In genomic region chr1:93832754-93833360, GRCm38 (mm10) we compare ENCODE assay signal across 15 mouse cellular contexts. TPM values are rescaled to one million over a fixed set of nuclear protein-coding genes. Genes with fewer than 3 reads are reported as not detected.
DNase-seq lines count a peak whose midpoint lies in the region; ATAC-seq and TF ChIP-seq lines count a peak whose summit lies in the region.
"Not testable (repeated sequence)": the region's sequence is repeated elsewhere in the genome, so short reads cannot be mapped to it uniquely, and the experiment has no call there.
"Had no signal": no experiment of that assay in that cellular context is flagged by ENCODE, and none has a peak within 500 bp of the region (broad histone marks: within the 10 kb centered on the region; RNA-seq: fewer than 3 reads in every experiment).

No protein-coding gene starts in this region.

- in situ Hi-C loops in Patski (cut with MboI; ENCODE audit: low pct_unique_long_range_greater_than_20kb): loop anchor here (10.0 kb wide), 1 partner anchor 242 kb away; no protein-coding TSS in a partner anchor

- 34% methylated on average over 4 of the region's 4 CpGs for WGBS in cerebellum, adult 2 months
- WGBS in forebrain, postnatal 0 days: 80% methylated on average over 2 of the region's 4 CpGs
- 58% methylated on average over 3 of the region's 4 CpGs for WGBS in kidney, adult 2 months
- WGBS in liver, postnatal 0 days (ENCODE audit: insufficient replicate concordance): 52% methylated on average over 2 of the region's 4 CpGs

- not testable (repeated sequence) for H3K27ac ChIP-seq in cerebellum, adult 2 months (ENCODE audit: insufficient read depth, low read length); forebrain, postnatal 0 days (ENCODE audit: low read depth, low read length); kidney, adult 2 months (ENCODE audit: insufficient read depth, low read depth, low read length); liver, postnatal 0 days (ENCODE audit: low read depth)

- ATAC-seq in Patski; liver, postnatal 0 days: not testable (repeated sequence)
- 0 out of 2 replicates have a peak, but pooled peaks have one; percentile 25 for ATAC-seq in forebrain, postnatal 0 days
- ATAC-seq in hematopoietic stem cell, adult 5-6 weeks (replicated peaks in 1 of 2; ENCODE audit: insufficient read depth in 1 of 2, low FRiP score in 2 of 2, low TSS enrichment in 1 of 2, low read depth in 1 of 2, poor library complexity in 2 of 2, severe bottlenecking in 2 of 2): peak; percentile 81 to 90

- not testable (repeated sequence) for TF ChIP-seq POLR2A in cerebellum, adult 2 months (IDR thresholded peaks at IDR 0.05; ENCODE audit: borderline replicate concordance, insufficient read depth, low read length); kidney, adult 2 months (IDR thresholded peaks at IDR 0.05; ENCODE audit: low read depth, low read length)

- not testable (repeated sequence) for H3K36me3 ChIP-seq in forebrain, postnatal 0 days (ENCODE audit: insufficient read depth); kidney, adult 2 months (ENCODE audit: control insufficient read depth, insufficient read depth, low read length); liver, postnatal 0 days (replicated peaks; ENCODE audit: insufficient read depth, low read length)

- peak; percentile 44 for TF ChIP-seq CTCF in Patski (IDR thresholded peaks at IDR 0.05)
- TF ChIP-seq CTCF in cerebellum, adult 2 months (IDR thresholded peaks at IDR 0.05; ENCODE audit: borderline replicate concordance, insufficient read depth, low read depth, low read length): peak; percentile 14; the same call in 1 of the 2 replicates
- peak; percentile 15; the same call in 1 of the 2 replicates for TF ChIP-seq CTCF in forebrain, postnatal 0 days (IDR thresholded peaks at IDR 0.05; ENCODE audit: low read depth)
- TF ChIP-seq CTCF in kidney, adult 2 months (conservative IDR thresholded peaks at IDR 0.05; ENCODE audit: insufficient read depth, insufficient read length, low read depth, low read length): 0 out of 2 replicates have a peak, but pooled peaks have one; percentile 13
- peak; percentile 43 for TF ChIP-seq CTCF in liver, postnatal 0 days (IDR thresholded peaks at IDR 0.05; ENCODE audit: low read depth)

- H3K4me2 ChIP-seq in forebrain, postnatal 0 days (ENCODE audit: low read depth); liver, postnatal 0 days (ENCODE audit: low read depth, low read length): not testable (repeated sequence)

- CTCF ChIA-PET in Patski (lab: Charles Lee): interaction anchor here (1.0 to 1.3 kb wide), 3 partner anchors 12 to 246 kb away, joined by 3 to 4 read pairs (median 3); no protein-coding TSS in a partner anchor

- H3K9me3 ChIP-seq in forebrain, postnatal 0 days (ENCODE audit: low read length); liver, postnatal 0 days (ENCODE audit: low read length): not testable (repeated sequence)

- H3K9ac ChIP-seq in forebrain, postnatal 0 days; liver, postnatal 0 days (replicated peaks): not testable (repeated sequence)

- POLR2A ChIA-PET in Patski (lab: Charles Lee): not testable (repeated sequence)

- not testable (repeated sequence) for TF ChIP-seq EP300 in liver, postnatal 0 days (IDR thresholded peaks at IDR 0.05; ENCODE audit: low read depth)

- DNase-seq in A20 (ENCODE audit: low read depth, low spot score): peak; percentile 31
- DNase-seq in Patski (ENCODE audit: low read depth, low spot score); cerebellum, adult 2 months; forebrain, postnatal 0 days; kidney, adult 2 months; liver, postnatal 0 days: not testable (repeated sequence)
- peak; percentile 28 for DNase-seq in naive thymus-derived CD4-positive, alpha-beta T cell, adult 2 months (ENCODE audit: low read depth)

- H3K4me1 ChIP-seq in cerebellum, adult 2 months (ENCODE audit: control insufficient read depth, insufficient read depth, low read length); forebrain, postnatal 0 days (ENCODE audit: insufficient read depth); kidney, adult 2 months (ENCODE audit: control insufficient read depth, insufficient read depth, low read length); liver, postnatal 0 days (ENCODE audit: insufficient read depth): not testable (repeated sequence)

- H3K27me3 ChIP-seq in Patski; cerebellum, adult 2 months (ENCODE audit: control insufficient read depth, insufficient read depth, low read length); forebrain, postnatal 0 days (ENCODE audit: insufficient read depth, low read length); kidney, adult 2 months (replicated peaks; ENCODE audit: control insufficient read depth, insufficient read depth, low read length); liver, postnatal 0 days (ENCODE audit: insufficient read depth, low read length): not testable (repeated sequence)

- H3K4me3 ChIP-seq in cerebellum, adult 2 months (replicated peaks; ENCODE audit: insufficient read depth, low read depth, low read length); forebrain, postnatal 0 days (ENCODE audit: low read depth, low read length); kidney, adult 2 months (ENCODE audit: insufficient read depth, low read depth, low read length); liver, postnatal 0 days (ENCODE audit: low read depth, low read length): not testable (repeated sequence)

RNA-seq across cellular contexts. Expression of gene D2hgdh, which starts 8.1 kb away (rescaled TPM):
- polyA plus RNA-seq in Patski (2021): 34.9 TPM
- polyA plus RNA-seq in cerebellum, adult 2 months (2012; rRNA removed): 16.7 and 18.2 TPM in 2 replicates
- 13.4 and 13.5 TPM in 2 replicates for total RNA-seq in forebrain, postnatal 0 days (2014; rRNA removed)
- polyA plus RNA-seq in forebrain, postnatal 0 days (2015; fragmentation: Nextera tagmentation; extraction: Ambion mirVana): 7.4 and 11.2 TPM in 2 replicates
- 29.5 and 33.8 TPM in 2 replicates for total RNA-seq in hematopoietic stem cell, adult 5-6 weeks (2017)
- polyA plus RNA-seq in kidney, adult 2 months (2012; rRNA removed): 39.4 and 44.1 TPM in 2 replicates
- polyA plus RNA-seq in liver, postnatal 0 days (2015; fragmentation: Nextera tagmentation; extraction: Ambion mirVana): 4.3 and 5.7 TPM in 2 replicates

RNA-seq across cellular contexts. Expression of gene Gal3st2, which starts 28.2 kb away (rescaled TPM):
- polyA plus RNA-seq in Patski (2021): not detected
- polyA plus RNA-seq in cerebellum, adult 2 months (2012; rRNA removed): not detected in 2 replicates
- 0.23 TPM in 1 of 2 replicates, not detected in the other for total RNA-seq in forebrain, postnatal 0 days (2014; rRNA removed)
- not detected in 2 replicates for polyA plus RNA-seq in forebrain, postnatal 0 days (2015; fragmentation: Nextera tagmentation; extraction: Ambion mirVana)
- not detected in 2 replicates for total RNA-seq in hematopoietic stem cell, adult 5-6 weeks (2017)
- polyA plus RNA-seq in kidney, adult 2 months (2012; rRNA removed): 0.08 and 0.19 TPM in 2 replicates
- 0.06 TPM in 1 of 2 replicates, not detected in the other for polyA plus RNA-seq in liver, postnatal 0 days (2015; fragmentation: Nextera tagmentation; extraction: Ambion mirVana)
- total RNA-seq: gastrocnemius, adult 8-10 months; layer of hippocampus, postnatal 25 days had no signal
- polyA plus RNA-seq: cortical plate, adult 2 months; embryonic facial prominence, embryonic 13.5 days; forebrain, embryonic 15.5 days; liver, adult 2 months; midbrain, embryonic 12.5 days had no signal

RNA-seq across cellular contexts. Expression of gene Ing5, which starts 29.1 kb away (rescaled TPM):
- polyA plus RNA-seq in Patski (2021): 10.4 TPM
- polyA plus RNA-seq in cerebellum, adult 2 months (2012; rRNA removed): 7.5 TPM in 2 replicates
- 9.3 and 12.9 TPM in 2 replicates for total RNA-seq in forebrain, postnatal 0 days (2014; rRNA removed)
- 4.4 and 5.4 TPM in 2 replicates for polyA plus RNA-seq in forebrain, postnatal 0 days (2015; fragmentation: Nextera tagmentation; extraction: Ambion mirVana)
- total RNA-seq in hematopoietic stem cell, adult 5-6 weeks (2017): 37.6 and 48.7 TPM in 2 replicates
- 6.0 and 6.4 TPM in 2 replicates for polyA plus RNA-seq in kidney, adult 2 months (2012; rRNA removed)
- polyA plus RNA-seq in liver, postnatal 0 days (2015; fragmentation: Nextera tagmentation; extraction: Ambion mirVana): 4.6 and 5.7 TPM in 2 replicates

RNA-seq across cellular contexts. Expression of gene Dtymk, which starts 31.1 kb away (rescaled TPM):
- polyA plus RNA-seq in Patski (2021): 86.4 TPM
- 96.5 and 100 TPM in 2 replicates for polyA plus RNA-seq in cerebellum, adult 2 months (2012; rRNA removed)
- 90.9 and 97.1 TPM in 2 replicates for total RNA-seq in forebrain, postnatal 0 days (2014; rRNA removed)
- polyA plus RNA-seq in forebrain, postnatal 0 days (2015; fragmentation: Nextera tagmentation; extraction: Ambion mirVana): 123 and 138 TPM in 2 replicates
- total RNA-seq in hematopoietic stem cell, adult 5-6 weeks (2017): 184 and 237 TPM in 2 replicates
- 34.7 and 36.7 TPM in 2 replicates for polyA plus RNA-seq in kidney, adult 2 months (2012; rRNA removed)
- 73.3 and 78.9 TPM in 2 replicates for polyA plus RNA-seq in liver, postnatal 0 days (2015; fragmentation: Nextera tagmentation; extraction: Ambion mirVana)
